Mouse (Mus musculus) neural tube, embryonic 11.5 days (tissue): ENCODE measurements at regions not wholly inside any gene's neighbourhood (a gene's known extent, or its start where the extent isn't known, plus 50 kb on each side); places are given as distances from the start of the nearest gene placed in this dataset.

Experiments
- ATAC-seq: fragments of 200-750 bp; cut with Nextera tagmentation; 2 replicates; pipeline ENCODE4 v1.8.0; 2017; ENCODE audit warnings: moderate number of reproducible peaks, mild to moderate bottlenecking, moderate TSS enrichment, moderate library complexity; ENCODE audit not compliant: insufficient read depth, low FRiP score, low TSS enrichment
- DNase-seq: peaks from one replicate; pipeline ENCODE4 v3.0.0-alpha.2; 2015; ENCODE audit warnings: low spot score
- H3K27ac ChIP-seq: fragments of 300-500 bp; sonication (generic); 2 replicates; pipeline ENCODE4 v1.5.1; 2014; ENCODE audit warnings: low read depth, mild to moderate bottlenecking, low read length
- H3K27me3 ChIP-seq: fragments of 300-500 bp; sonication (generic); 2 replicates; pipeline ENCODE4 v1.6.1; 2014; ENCODE audit warnings: mild to moderate bottlenecking, low read length, mixed read lengths; ENCODE audit not compliant: control insufficient read depth, insufficient read depth
- H3K36me3 ChIP-seq: fragments of 300-500 bp; sonication (generic); 2 replicates; pipeline ENCODE4 v1.6.1; 2014; ENCODE audit warnings: mild to moderate bottlenecking, low read length, moderate library complexity, mixed read lengths; ENCODE audit not compliant: control insufficient read depth, insufficient read depth
- H3K4me1 ChIP-seq: fragments of 300-500 bp; sonication (generic); 2 replicates; pipeline ENCODE4 v1.6.1; 2014; ENCODE audit warnings: low read length, mixed read lengths; ENCODE audit not compliant: control insufficient read depth, insufficient read depth
- H3K4me2 ChIP-seq: fragments of 300-500 bp; sonication (generic); 2 replicates; pipeline ENCODE4 v1.6.1; 2014; ENCODE audit warnings: low read depth, mild to moderate bottlenecking, moderate library complexity
- H3K4me3 ChIP-seq: fragments of 300-500 bp; sonication (generic); 2 replicates; pipeline ENCODE4 v1.5.1; 2014; ENCODE audit warnings: low read depth, low read length
- H3K9ac ChIP-seq: fragments of 300-500 bp; sonication (generic); 2 replicates; pipeline ENCODE4 v1.6.1; 2014; ENCODE audit warnings: mild to moderate bottlenecking, low read length
- H3K9me3 ChIP-seq: fragments of 300-500 bp; sonication (generic); 2 replicates; pipeline ENCODE4 v1.6.1; 2016; ENCODE audit warnings: low read length; ENCODE audit not compliant: control insufficient read depth
- WGBS: fragments of 180-500 bp; shearing (Covaris S2); extraction: QIAGEN DNeasy Blood & Tissue Kit; methylation state at CpG from one replicate; pipeline ENCODE4 v1.1.7; 2014; 5-methylcytosine and 5-hydroxymethylcytosine counted together

DNA sequence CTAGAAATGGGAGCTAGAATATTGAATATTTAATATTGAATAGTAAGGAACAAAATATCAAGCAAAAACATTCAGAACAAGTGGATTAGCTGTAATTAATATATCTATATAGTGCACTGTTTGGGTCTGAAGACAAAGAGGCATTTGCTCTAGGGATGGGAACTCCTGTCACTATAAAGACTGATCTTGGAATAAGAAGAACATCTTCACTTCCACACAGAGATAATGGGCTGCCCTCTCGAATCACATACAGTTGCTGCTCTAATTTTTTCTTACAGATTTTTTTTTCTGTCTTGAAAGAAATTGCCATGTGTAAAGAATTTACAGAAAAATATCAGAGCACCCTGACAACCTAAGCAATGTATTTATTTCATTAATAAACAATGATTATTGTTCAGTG lies 229.7 kb upstream of the Zic4 start:
- Histone ChIP-seq H3K4me2 (no peak overlapping the region), H3K9ac (no peak overlapping the region), H3K4me1 (no peaks in the 10 kb centered on the region), H3K27me3 (no peaks in the 10 kb centered on the region), H3K36me3 (no peaks in the 10 kb centered on the region), H3K4me3 (no peak overlapping the region), H3K27ac (no peak overlapping the region), H3K9me3 (no peaks in the 10 kb centered on the region)
- no peak for DNase-seq
- 81% methylated on average over 1 of the region's 1 CpGs for WGBS
- no peak for ATAC-seq

DNA sequence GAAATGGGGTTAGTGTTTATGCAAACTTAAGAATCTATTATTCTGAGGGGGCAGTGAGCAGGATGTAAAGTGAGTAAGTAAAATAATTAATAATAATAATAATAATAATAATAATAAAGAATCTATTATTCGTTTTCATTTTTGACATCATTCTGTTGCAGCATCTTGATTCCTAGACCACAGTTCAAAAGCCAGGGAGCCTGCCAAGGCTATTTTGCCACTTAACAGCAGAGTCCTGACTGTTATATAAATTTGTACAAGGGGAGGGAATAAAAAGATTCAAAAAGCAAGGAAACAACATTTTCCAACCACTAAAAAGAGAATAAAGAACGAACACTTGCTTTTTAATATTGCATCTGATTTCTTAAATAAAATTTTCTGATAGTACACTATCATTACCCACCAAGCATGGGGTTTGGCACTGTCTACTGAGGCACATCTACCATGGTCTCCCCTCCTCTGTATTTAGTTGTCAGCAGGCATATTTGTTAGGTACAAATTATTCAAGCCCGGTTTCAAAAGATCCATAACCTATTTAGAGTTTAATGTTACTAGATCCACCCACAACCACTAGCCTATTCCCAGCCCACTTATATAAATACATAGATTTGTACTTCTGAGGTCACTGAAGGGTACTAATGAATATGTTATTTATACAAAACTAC lies 228.8 kb upstream of the Zic4 start:
- DNase-seq (no peak), ATAC-seq (no peak)
- Histone ChIP-seq H3K4me1 (no peaks in the 10 kb centered on the region), H3K27me3 (no peaks in the 10 kb centered on the region), H3K9ac (no peak overlapping the region), H3K4me2 (no peak overlapping the region), H3K27ac (no peak overlapping the region), H3K36me3 (no peaks in the 10 kb centered on the region), H3K9me3 (no peaks in the 10 kb centered on the region), H3K4me3 (no peak overlapping the region)
- WGBS: 84% methylated on average over 3 of the region's 3 CpGs

DNA sequence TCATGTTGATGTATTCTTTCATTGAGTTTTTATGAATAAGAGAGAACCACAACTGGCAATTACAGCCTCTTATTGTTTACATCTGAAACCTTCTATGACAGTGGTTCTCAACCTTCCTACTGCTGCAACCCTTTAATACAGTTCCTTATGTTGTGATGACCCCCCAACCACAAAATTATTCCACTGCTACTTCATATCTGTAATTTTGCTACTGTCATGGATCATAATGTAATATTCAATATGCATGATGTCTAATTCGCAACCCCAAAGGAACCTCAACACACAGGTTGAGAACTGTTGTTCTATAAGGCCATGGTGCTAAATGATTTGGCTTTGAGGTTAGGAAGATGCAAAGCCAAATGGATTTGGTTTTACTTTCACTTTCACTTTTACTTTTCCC lies 227.9 kb upstream of the Zic4 start:
- Histone ChIP-seq H3K4me1 (no peaks in the 10 kb centered on the region), H3K27ac (no peak overlapping the region), H3K4me2 (no peak overlapping the region), H3K9me3 (no peaks in the 10 kb centered on the region), H3K4me3 (no peak overlapping the region), H3K9ac (no peak overlapping the region), H3K36me3 (no peaks in the 10 kb centered on the region), H3K27me3 (no peaks in the 10 kb centered on the region)
- ATAC-seq (no peak), DNase-seq (no peak)
- WGBS: 98% methylated on average over 1 of the region's 1 CpGs

DNA sequence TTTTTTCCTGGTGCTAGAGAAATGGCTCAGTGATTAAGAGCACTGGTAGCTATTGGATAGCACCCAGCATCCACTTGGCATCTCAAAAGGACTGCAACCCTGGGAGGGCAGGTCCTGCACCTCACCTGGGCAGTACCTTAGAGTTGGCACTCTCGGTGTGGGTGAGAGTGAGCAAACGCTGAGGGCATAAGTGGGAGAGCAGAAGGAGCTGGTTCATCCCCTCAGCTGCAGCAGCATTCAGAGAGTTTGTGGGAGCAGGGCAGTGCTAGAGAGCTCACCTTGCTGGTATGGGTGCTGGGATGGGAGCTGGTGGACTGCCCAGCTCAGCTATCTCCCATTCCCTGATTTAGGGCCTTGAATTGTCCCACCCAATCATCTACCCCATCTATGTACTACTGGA lies 227.1 kb upstream of the Zic4 start:
- Histone ChIP-seq H3K4me1 (no peaks in the 10 kb centered on the region), H3K9me3 (no peaks in the 10 kb centered on the region), H3K9ac (no peak overlapping the region), H3K4me3 (no peak overlapping the region), H3K27me3 (no peaks in the 10 kb centered on the region), H3K36me3 (no peaks in the 10 kb centered on the region), H3K27ac (no peak overlapping the region), H3K4me2 (no peak overlapping the region)
- ATAC-seq: no peak
- WGBS: 73% methylated on average over 2 of the region's 2 CpGs
- no peak for DNase-seq

DNA sequence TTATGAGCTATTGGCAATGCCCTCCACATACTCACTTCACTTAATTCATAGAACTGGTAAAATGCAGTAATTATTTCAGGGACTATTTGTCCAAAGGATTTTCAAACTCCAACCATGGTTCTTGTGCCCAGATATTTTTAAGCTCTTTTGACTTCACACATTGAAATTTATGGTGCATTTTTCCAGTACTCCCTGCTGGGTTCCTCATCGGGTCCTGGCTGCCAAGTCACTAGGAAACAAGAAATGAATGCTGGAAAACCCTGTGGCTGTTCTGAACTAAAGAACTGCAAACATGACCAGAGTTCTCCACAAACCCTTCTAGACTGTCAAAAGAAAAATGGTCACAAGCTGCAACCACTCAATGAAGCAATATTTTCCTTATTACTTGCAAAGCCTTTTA lies 221.6 kb upstream of the Zic4 start:
- 33% methylated on average over 1 of the region's 1 CpGs for WGBS
- ATAC-seq: no peak
- no peak overlapping the region for H3K4me2 ChIP-seq

DNA sequence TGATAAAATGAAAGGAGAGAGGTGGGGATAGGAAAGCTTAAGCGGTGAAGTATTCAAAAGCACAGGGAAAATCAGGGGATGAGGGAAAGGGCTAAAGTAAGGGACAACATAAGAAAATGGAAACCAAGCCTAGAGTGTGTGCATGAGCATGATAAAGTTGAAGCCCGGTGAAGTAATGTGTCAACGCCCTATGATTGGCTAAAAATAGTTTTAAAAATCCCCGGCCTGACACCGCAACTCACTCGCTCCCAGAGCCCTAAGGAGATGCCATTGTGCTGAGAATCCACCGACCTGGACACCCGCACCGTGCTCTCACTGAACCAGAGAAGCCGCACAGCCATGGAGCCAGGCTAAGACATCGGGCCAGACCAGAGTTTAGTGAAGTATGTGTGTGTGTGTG lies 210.3 kb upstream of the Zic4 start:
- no peaks in the 10 kb centered on the region for H3K27me3 ChIP-seq
- DNase-seq (no peak), ATAC-seq (no peak)
- no peak overlapping the region for H3K4me3 ChIP-seq
- no peak overlapping the region for H3K9ac ChIP-seq
- no peaks in the 10 kb centered on the region for H3K36me3 ChIP-seq
- no peak overlapping the region for H3K4me2 ChIP-seq
- WGBS: 91% methylated on average over 11 of the region's 11 CpGs
- H3K9me3 ChIP-seq: no peaks in the 10 kb centered on the region
- H3K27ac ChIP-seq: no peak overlapping the region
- H3K4me1 ChIP-seq: no peaks in the 10 kb centered on the region

More for the DNA sequence above, 221.6 kb upstream of the Zic4 start:
- H3K4me1 ChIP-seq: no peaks in the 10 kb centered on the region
- DNase-seq: no peak
- H3K4me3 ChIP-seq: no peak overlapping the region
- H3K9me3 ChIP-seq: no peaks in the 10 kb centered on the region
- H3K36me3 ChIP-seq: no peaks in the 10 kb centered on the region
- H3K27me3 ChIP-seq: no peaks in the 10 kb centered on the region
- no peak overlapping the region for H3K9ac ChIP-seq
- H3K27ac ChIP-seq: no peak overlapping the region

DNA sequence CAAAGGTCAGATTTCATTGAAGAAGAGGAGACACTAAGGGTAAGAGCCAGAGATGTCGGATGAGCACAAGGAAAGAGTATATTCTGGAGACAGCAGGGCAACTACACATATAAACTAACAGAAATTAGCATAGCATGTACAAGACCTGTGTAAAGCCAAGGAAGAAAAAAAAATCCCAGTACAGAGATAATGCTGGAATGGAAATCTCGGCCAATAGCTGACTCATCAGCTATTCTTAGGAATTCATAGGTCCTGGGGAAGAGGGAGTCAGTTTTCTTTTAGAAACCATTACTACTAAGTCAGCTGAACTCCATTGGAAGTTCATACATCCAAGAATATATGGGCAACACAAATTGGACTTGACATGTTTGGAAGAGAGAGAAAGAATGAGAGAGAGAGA lies 202.9 kb upstream of the Zic4 start:
- no peak overlapping the region for H3K9ac ChIP-seq

DNA sequence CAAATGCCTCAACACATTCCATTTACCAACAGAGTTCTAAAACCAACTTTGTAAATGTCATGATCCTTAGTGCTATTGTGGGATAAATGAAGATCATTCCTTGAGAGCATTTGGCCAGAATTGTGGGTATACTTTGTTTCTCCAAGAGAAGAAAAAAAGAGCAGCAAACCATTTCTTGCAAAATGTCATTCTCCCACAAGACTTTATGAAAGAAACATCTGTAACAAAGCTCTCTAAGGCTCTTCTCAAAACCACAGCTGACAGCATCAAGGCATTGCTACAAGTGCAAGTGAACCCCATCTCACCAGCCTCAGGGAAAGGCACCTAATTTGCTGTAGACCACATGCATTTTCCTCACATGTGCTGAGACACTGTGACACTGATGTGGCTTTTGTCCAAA lies 194.3 kb upstream of the Zic4 start:
- Histone ChIP-seq H3K9me3 (no peaks in the 10 kb centered on the region), H3K4me3 (no peak overlapping the region), H3K4me1 (no peaks in the 10 kb centered on the region), H3K27me3 (no peaks in the 10 kb centered on the region), H3K9ac (no peak overlapping the region), H3K27ac (no peak overlapping the region), H3K36me3 (no peaks in the 10 kb centered on the region), H3K4me2 (no peak overlapping the region)
- ATAC-seq (no peak), DNase-seq (no peak)

More for the DNA sequence above, 202.9 kb upstream of the Zic4 start:
- H3K36me3 ChIP-seq: no peaks in the 10 kb centered on the region
- H3K27me3 ChIP-seq: no peaks in the 10 kb centered on the region
- 85% methylated on average over 2 of the region's 2 CpGs for WGBS
- H3K9me3 ChIP-seq: no peaks in the 10 kb centered on the region
- DNase-seq: no peak
- no peak overlapping the region for H3K4me3 ChIP-seq
- H3K4me2 ChIP-seq: no peak overlapping the region
- no peak for ATAC-seq
- no peaks in the 10 kb centered on the region for H3K4me1 ChIP-seq
- H3K27ac ChIP-seq: no peak overlapping the region

DNA sequence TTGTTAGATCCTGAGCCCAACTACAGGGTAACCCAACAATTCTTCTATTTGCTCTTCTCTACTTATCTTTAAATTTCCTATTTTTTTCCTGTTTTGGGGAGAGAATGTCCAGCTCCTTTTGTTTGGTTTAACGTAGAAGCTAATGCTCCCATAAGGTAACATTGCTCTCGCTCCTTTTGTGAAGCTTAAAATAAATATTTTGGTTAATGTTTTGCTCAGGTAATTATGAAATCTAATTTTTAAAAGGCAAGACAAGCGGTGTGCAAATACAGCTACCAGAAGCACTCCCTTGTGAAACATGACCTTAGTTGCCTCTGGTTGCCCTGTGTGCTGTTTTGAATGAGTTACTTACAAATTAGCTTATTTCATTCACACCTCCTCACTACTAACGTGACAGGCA lies 169.0 kb upstream of the Zic4 start:
- Histone ChIP-seq H3K9me3 (no peaks in the 10 kb centered on the region), H3K36me3 (no peaks in the 10 kb centered on the region), H3K4me3 (no peak overlapping the region), H3K4me2 (no peak overlapping the region), H3K27ac (no peak overlapping the region), H3K4me1 (no peaks in the 10 kb centered on the region), H3K9ac (no peak overlapping the region), H3K27me3 (no peaks in the 10 kb centered on the region)
- DNase-seq (no peak), ATAC-seq (no peak)
- WGBS: 90% methylated on average over 4 of the region's 4 CpGs
